In genomic region chr6:47759406-47759805, GRCm38 (mm10) we compare ENCODE assay signal across 7 mouse cellular contexts. TPM values are rescaled to one million over a fixed set of nuclear protein-coding genes. Genes with fewer than 3 reads are reported as not detected.
DNase-seq lines count a peak whose midpoint lies in the region; ATAC-seq lines count a peak whose summit lies in the region.
"Not testable (repeated sequence)": the region's sequence is repeated elsewhere in the genome, so short reads cannot be mapped to it uniquely, and the experiment has no call there.

No protein-coding gene starts in this region.

- H3K27me3 ChIP-seq in midbrain, embryonic 11.5 days (ENCODE audit: control insufficient read depth, insufficient read depth, low read length), result not testable (repeated sequence)

- H3K4me3 ChIP-seq in midbrain, embryonic 11.5 days (ENCODE audit: low read depth, low read length), result not testable (repeated sequence)

- 83% methylated on average over 13 of the region's 16 CpGs for WGBS in midbrain, embryonic 11.5 days

- H3K4me1 ChIP-seq in midbrain, embryonic 11.5 days (ENCODE audit: control insufficient read depth, insufficient read depth, low read length), result not testable (repeated sequence)

- not testable (repeated sequence) for ATAC-seq in midbrain, embryonic 11.5 days (ENCODE audit: low FRiP score)

- H3K36me3 ChIP-seq in midbrain, embryonic 11.5 days (ENCODE audit: control insufficient read depth, insufficient read depth, low read length), result not testable (repeated sequence)

- not testable (repeated sequence) for H3K4me2 ChIP-seq in midbrain, embryonic 11.5 days

- H3K27ac ChIP-seq in midbrain, embryonic 11.5 days (ENCODE audit: low read depth, low read length), result not testable (repeated sequence)

- H3K9ac ChIP-seq in midbrain, embryonic 11.5 days (ENCODE audit: low read length), result not testable (repeated sequence)

- not testable (repeated sequence) for H3K9me3 ChIP-seq in midbrain, embryonic 11.5 days (ENCODE audit: control insufficient read depth, low read length)

- peak; percentile 9 to 49 for DNase-seq in adrenal gland, adult (ENCODE audit: inconsistent age in 2 of 2, low spot score in 1 of 2)
- DNase-seq in cerebellum, adult 9-11 months, result peak; percentile 22
- DNase-seq in heart, adult 9 months (ENCODE audit: low spot score in 2 of 2), result peak; percentile 0
- DNase-seq in kidney, adult 9 months, result peak; percentile 11
- peak; percentile 3 for DNase-seq in layer of hippocampus, adult 11-12 months (ENCODE audit: low spot score)
- peak; percentile 39 for DNase-seq in midbrain, embryonic 11.5 days (ENCODE audit: low spot score, missing footprints)
- DNase-seq in thymus, postnatal 14 days, result peak; percentile 3

RNA-seq across cellular contexts. Expression of gene Pdia4, which starts 53.8 kb away (rescaled TPM):
- 258 and 263 TPM in 2 replicates for polyA plus RNA-seq in midbrain, embryonic 11.5 days (2014; fragmentation: Nextera tagmentation; extraction: Ambion mirVana)
